Mouse (Mus musculus) G1E (cell line): Measurements from ENCODE around the gene Grem1. TPM values are rescaled to one million over a fixed set of nuclear protein-coding genes. Genes with fewer than 3 reads are reported as not detected.

Experiments used
- ATAC-seq: 2 replicates; pipeline ENCODE4 v1.8.0; 2016; ENCODE audit warnings: mild to moderate bottlenecking; ENCODE audit not compliant: insufficient number of reproducible peaks, poor library complexity, low FRiP score, severe bottlenecking; ENCODE audit errors: extremely low read depth
- DNase-seq: peaks from one replicate; pipeline ENCODE4 v3.0.0; 2012; ENCODE audit warnings: low spot score
- H3K27me3 ChIP-seq: 2 replicates; pipeline ENCODE4 v1.6.1; 2012; ENCODE audit warnings: mild to moderate bottlenecking, low read length, inconsistent platforms; ENCODE audit not compliant: insufficient read depth
- H3K36me3 ChIP-seq: replicated peaks from 2 replicates; pipeline ENCODE3; 2012; ENCODE audit warnings: mild to moderate bottlenecking, inconsistent platforms
- H3K4me1 ChIP-seq: 2 replicates; pipeline ENCODE4 v1.6.1; 2012; ENCODE audit warnings: low read depth, low read length, inconsistent platforms, mixed read lengths; ENCODE audit not compliant: insufficient read depth
- H3K4me3 ChIP-seq: 2 replicates; pipeline ENCODE4 v1.5.1; 2012; ENCODE audit warnings: low read depth, mild to moderate bottlenecking, inconsistent platforms, low read length, moderate library complexity, mixed read lengths
- H3K9me3 ChIP-seq: replicated peaks from 2 replicates; pipeline ENCODE4 v1.6.1; 2012; ENCODE audit warnings: inconsistent platforms
- CTCF ChIP-seq: IDR thresholded peaks from 2 replicates; pipeline ENCODE4 v1.5.1; 2012; ENCODE audit warnings: low read depth, low read length, inconsistent platforms, mixed read lengths
- GATA1 ChIP-seq: IDR thresholded peaks from 2 replicates; pipeline ENCODE4 v1.6.1; 2012; ENCODE audit warnings: borderline replicate concordance, low read length, inconsistent platforms, mixed read lengths
- GATA2 ChIP-seq: IDR thresholded peaks from 2 replicates; pipeline ENCODE4 v1.6.1; 2012; ENCODE audit warnings: low read depth, low read length, inconsistent platforms, borderline replicate concordance
- POLR2AphosphoS5 ChIP-seq: IDR thresholded peaks from 2 replicates; pipeline ENCODE4 v1.6.1; 2012; ENCODE audit warnings: low read depth, low read length, inconsistent platforms; ENCODE audit not compliant: insufficient replicate concordance
- TAL1 ChIP-seq: conservative IDR thresholded peaks from 2 replicates; pipeline ENCODE4 v1.6.1; 2012; ENCODE audit warnings: low read depth, low read length, inconsistent platforms, mixed read lengths
- polyA plus RNA-seq: library from polyadenylated mRNA; stranded (reverse); fragments of >175 nt; gene quantifications from 2 replicates; pipeline ENCODE4 v1.2.3, GENCODE M21; 2012
- total RNA-seq, 2 experiments: library from RNA; stranded (forward) in 1 of 2; stranded (reverse) in 1 of 2; fragments of 200-1000 nt in 1 of 2; fragments of >200 nt in 1 of 2; fragmentation: Nextera tagmentation in 1 of 2; gene quantifications; 2 replicates each; pipeline ENCODE4 v1.2.3; 2014 to 2017

Gene Grem1
- total and polyA plus RNA-seq, 3 experiments, result 0.05 TPM; not detected in 2

- H3K27me3 ChIP-seq, result no peaks in the 10 kb centered on the region
- ATAC-seq, result no peak
- H3K4me3 ChIP-seq, result no peak overlapping the region
- no peaks in the 10 kb centered on the region for H3K36me3 ChIP-seq
- H3K9me3 ChIP-seq, result peaks cover 15% of the 10 kb centered on the region
- no peak for DNase-seq
- TF ChIP-seq GATA2 (no peak), GATA1 (no peak), POLR2AphosphoS5 (no peak)
- H3K4me1 ChIP-seq, result no peaks in the 10 kb centered on the region
Observed at GRCm38 (mm10) chr2:113714801-113715200, 43.6 kb downstream of the Grem1 start.

- ATAC-seq (no peak), DNase-seq (no peak)
- Histone ChIP-seq H3K9me3 (peaks cover 19% of the 10 kb centered on the region), H3K36me3 (no peaks in the 10 kb centered on the region), H3K4me1 (no peaks in the 10 kb centered on the region), H3K27me3 (no peaks in the 10 kb centered on the region), H3K4me3 (no peak overlapping the region)
- TF ChIP-seq CTCF, result no peak
- no peak for TF ChIP-seq GATA1
- no peak for TF ChIP-seq GATA2
- TF ChIP-seq POLR2AphosphoS5, result no peak
- TF ChIP-seq TAL1, result no peak
Observed at GRCm38 (mm10) chr2:113713406-113713805, 45.0 kb downstream of the Grem1 start.

GRCm38 (mm10) chr2:113707507-113707906 lies 50.9 kb downstream of the Grem1 start:
- Histone ChIP-seq H3K4me3 (no peak overlapping the region), H3K4me1 (no peaks in the 10 kb centered on the region), H3K27me3 (no peaks in the 10 kb centered on the region), H3K9me3 (peaks cover 31% of the 10 kb centered on the region), H3K36me3 (no peaks in the 10 kb centered on the region)
- ATAC-seq (no peak), DNase-seq (no peak)
- TF ChIP-seq GATA1, result no peak
- no peak for TF ChIP-seq CTCF
- no peak for TF ChIP-seq GATA2
- no peak for TF ChIP-seq TAL1
- TF ChIP-seq POLR2AphosphoS5, result no peak

- H3K4me1 ChIP-seq, result no peaks in the 10 kb centered on the region
- DNase-seq, result no peak
- no peak for ATAC-seq
Observed at GRCm38 (mm10) chr2:113701507-113701906, 56.9 kb downstream of the Grem1 start.

GRCm38 (mm10) chr2:113696647-113697046 lies 61.8 kb downstream of the Grem1 start:
- H3K27me3 ChIP-seq, result no peaks in the 10 kb centered on the region
- ATAC-seq (no peak), DNase-seq (no peak)
- no peaks in the 10 kb centered on the region for H3K4me1 ChIP-seq
- H3K4me3 ChIP-seq, result no peak overlapping the region
- no peaks in the 10 kb centered on the region for H3K36me3 ChIP-seq
- TF ChIP-seq CTCF (no peak), POLR2AphosphoS5 (no peak), GATA1 (no peak), GATA2 (no peak), TAL1 (no peak)
- peaks cover 11% of the 10 kb centered on the region for H3K9me3 ChIP-seq

More at GRCm38 (mm10) chr2:113701507-113701906, 56.9 kb downstream of the Grem1 start:
- Histone ChIP-seq H3K36me3 (no peaks in the 10 kb centered on the region), H3K27me3 (no peaks in the 10 kb centered on the region), H3K9me3 (peaks cover 15% of the 10 kb centered on the region), H3K4me3 (no peak overlapping the region)
- TF ChIP-seq GATA1 (no peak), TAL1 (no peak), GATA2 (no peak), CTCF (no peak), POLR2AphosphoS5 (no peak)

GRCm38 (mm10) chr2:113696222-113696621 lies 62.2 kb downstream of the Grem1 start:
- Histone ChIP-seq H3K36me3 (no peaks in the 10 kb centered on the region), H3K27me3 (no peaks in the 10 kb centered on the region), H3K4me1 (no peaks in the 10 kb centered on the region), H3K9me3 (peaks cover 8% of the 10 kb centered on the region; the same call in 1 of the 2 replicates), H3K4me3 (no peak overlapping the region)
- no peak for ATAC-seq
- DNase-seq, result no peak
- TF ChIP-seq GATA1 (no peak), GATA2 (no peak), CTCF (no peak), POLR2AphosphoS5 (no peak), TAL1 (no peak)

Other genes with a start within 250 kb of the Grem1 start
- 4.2 TPM in 1 of 2 replicates, not detected in the other for gene Scg5, start 70.5 kb upstream of the Grem1 start, total RNA-seq (2014; fragmentation: Nextera tagmentation)
- 0.27 and 1.7 TPM in 2 replicates for gene Scg5, start 70.5 kb upstream of the Grem1 start, total RNA-seq (2017)
- not detected in 2 replicates for gene Scg5, start 70.5 kb upstream of the Grem1 start, polyA plus RNA-seq
- 81.4 and 85.7 TPM in 2 replicates for gene Arhgap11a, start 90.0 kb upstream of the Grem1 start, total RNA-seq (2014; fragmentation: Nextera tagmentation)
- gene Arhgap11a, start 90.0 kb upstream of the Grem1 start, total RNA-seq (2017), result 37.9 and 50.5 TPM in 2 replicates
- gene Arhgap11a, start 90.0 kb upstream of the Grem1 start, polyA plus RNA-seq, result 15.9 and 19.0 TPM in 2 replicates